Mouse (Mus musculus) limb, embryonic 10.5 days (tissue): ENCODE results near the gene Ffar3. TPM values are rescaled to one million over a fixed set of nuclear protein-coding genes. Genes with fewer than 3 reads are reported as not detected.

Experiments used
- DNase-seq: peaks from one replicate; pipeline ENCODE4 v3.0.0-alpha.2; 2017; ENCODE audit warnings: low spot score
- H3K27ac ChIP-seq: fragments of 300-500 bp; sonication (generic); 2 replicates; pipeline ENCODE4 v1.5.1; 2016; ENCODE audit warnings: mild to moderate bottlenecking
- H3K27me3 ChIP-seq: fragments of 300-500 bp; sonication (generic); 2 replicates; pipeline ENCODE4 v1.6.1; 2016; ENCODE audit warnings: low read depth, mild to moderate bottlenecking; ENCODE audit not compliant: poor library complexity, severe bottlenecking
- H3K36me3 ChIP-seq: fragments of 300-500 bp; sonication (generic); 2 replicates; pipeline ENCODE4 v1.6.1; 2016; ENCODE audit warnings: mild to moderate bottlenecking, moderate library complexity
- H3K4me1 ChIP-seq: fragments of 300-500 bp; sonication (generic); 2 replicates; pipeline ENCODE4 v1.6.1; 2016
- H3K4me3 ChIP-seq: fragments of 300-500 bp; sonication (generic); 2 replicates; pipeline ENCODE4 v1.5.1; 2016; ENCODE audit warnings: mild to moderate bottlenecking, moderate library complexity
- H3K9me3 ChIP-seq: fragments of 300-500 bp; sonication (generic); replicated peaks from 2 replicates; pipeline ENCODE4 v1.6.1; 2016; ENCODE audit warnings: mild to moderate bottlenecking
- WGBS: fragments of 180-500 bp; shearing (Covaris S2); methylation state at CpG from one replicate; pipeline ENCODE4 v1.1.7; 2016; 5-methylcytosine and 5-hydroxymethylcytosine counted together
- polyA plus RNA-seq: library from polyadenylated mRNA; unstranded; fragments of >200 nt; fragmentation: Nextera tagmentation; extraction: Ambion mirVana; gene quantifications from 2 replicates; pipeline ENCODE4 v1.2.1, GENCODE M21; 2016

Gene Ffar3
- polyA plus RNA-seq, 1 experiment from 2014 or later = not detected

DNA sequence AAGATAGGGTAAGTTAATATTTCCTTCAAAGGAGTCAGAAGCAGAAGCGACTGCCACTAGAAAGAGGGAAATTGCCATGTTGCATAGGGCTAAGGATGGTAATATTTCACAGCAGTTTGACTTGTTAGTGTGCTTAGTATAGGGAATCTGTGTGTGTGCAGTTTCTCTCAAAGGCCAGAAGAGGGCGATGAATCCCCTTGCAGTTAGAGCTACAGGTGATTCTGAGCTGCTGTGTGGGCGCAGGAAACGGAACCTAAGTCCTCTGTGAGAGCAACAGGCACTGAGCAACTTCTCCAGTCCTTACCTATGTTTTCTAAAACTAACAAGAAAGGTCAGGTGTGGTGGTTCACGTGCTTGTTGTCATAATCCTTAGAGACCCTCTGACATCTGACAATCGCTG is 45.7 kb downstream of the Ffar3 start:
- Histone ChIP-seq H3K36me3 (no peaks in the 10 kb centered on the region), H3K4me1 (peaks cover 10% of the 10 kb centered on the region), H3K27ac (no peak overlapping the region), H3K4me3 (no peak overlapping the region), H3K27me3 (no peaks in the 10 kb centered on the region), H3K9me3 (no peaks in the 10 kb centered on the region)
- DNase-seq = no peak
- WGBS = 56% methylated on average over 6 of the region's 6 CpGs

DNA sequence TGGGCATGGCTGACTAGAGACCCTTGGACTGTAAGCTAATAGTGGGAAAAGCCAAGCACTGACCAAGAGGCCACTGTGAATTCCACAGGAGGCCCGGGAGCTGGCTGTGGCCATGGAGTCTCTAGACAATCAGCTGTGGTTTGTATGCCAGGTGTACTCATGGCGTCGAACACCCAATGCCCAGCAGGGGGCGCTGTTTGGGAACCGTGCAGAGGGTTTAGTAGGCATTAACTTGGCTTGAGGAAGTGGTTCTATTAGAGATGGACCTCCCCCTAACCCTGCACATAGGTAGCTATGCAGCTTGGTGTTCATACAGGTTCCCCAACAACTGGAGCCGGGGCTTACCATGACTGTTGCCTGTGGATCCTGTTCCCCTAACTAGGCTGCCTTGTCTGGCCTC is 50.1 kb downstream of the Ffar3 start:
- 49% methylated on average over 6 of the region's 6 CpGs for WGBS
- Histone ChIP-seq H3K27ac (no peak overlapping the region), H3K9me3 (no peaks in the 10 kb centered on the region), H3K36me3 (no peaks in the 10 kb centered on the region), H3K4me3 (no peak overlapping the region), H3K27me3 (no peaks in the 10 kb centered on the region), H3K4me1 (no peaks in the 10 kb centered on the region)
- peak; percentile 47 for DNase-seq

Other genes with a start within 250 kb of the Ffar3 start
- 7.9 and 8.2 TPM in 2 replicates for gene Upk1a, start 243.3 kb downstream of the Ffar3 start, polyA plus RNA-seq
- gene Cox6b1, start 230.0 kb downstream of the Ffar3 start, polyA plus RNA-seq = 776 and 820 TPM in 2 replicates
- 1.3 and 2.5 TPM in 2 replicates for gene Etv2, start 220.3 kb downstream of the Ffar3 start, polyA plus RNA-seq
- gene Rbm42, start 205.9 kb downstream of the Ffar3 start, polyA plus RNA-seq = 150 and 151 TPM in 2 replicates
- gene Haus5, start 191.2 kb downstream of the Ffar3 start, polyA plus RNA-seq = 84.1 and 84.8 TPM in 2 replicates
- gene Pmis2, start 184.6 kb downstream of the Ffar3 start, polyA plus RNA-seq = not detected in 2 replicates
- gene 2200002J24Rik, start 157.3 kb downstream of the Ffar3 start, polyA plus RNA-seq = not detected in 2 replicates
- gene Atp4a, start 144.0 kb downstream of the Ffar3 start, polyA plus RNA-seq = 0.08 and 0.38 TPM in 2 replicates
- 153 and 159 TPM in 2 replicates for gene Tmem147, start 126.6 kb downstream of the Ffar3 start, polyA plus RNA-seq
- gene Gapdhs, start 112.5 kb downstream of the Ffar3 start, polyA plus RNA-seq = 0.43 TPM in 1 of 2 replicates, not detected in the other
- gene Sbsn, start 104.7 kb downstream of the Ffar3 start, polyA plus RNA-seq = 1.1 and 1.4 TPM in 2 replicates
- gene Dmkn, start 92.4 kb downstream of the Ffar3 start, polyA plus RNA-seq = not detected in 2 replicates
- gene Krtdap, start 68.3 kb downstream of the Ffar3 start, polyA plus RNA-seq = not detected in 2 replicates
- not detected in 2 replicates for gene Ffar2, start 32.4 kb downstream of the Ffar3 start, polyA plus RNA-seq
- not detected in 2 replicates for gene Ffar1, start 5.4 kb upstream of the Ffar3 start, polyA plus RNA-seq
- 0.59 TPM in 1 of 2 replicates, not detected in the other for gene Cd22, start 24.2 kb upstream of the Ffar3 start, polyA plus RNA-seq
- gene Mag, start 58.7 kb upstream of the Ffar3 start, polyA plus RNA-seq = 0.21 TPM in 1 of 2 replicates, not detected in the other
- not detected in 2 replicates for gene Hamp2, start 68.5 kb upstream of the Ffar3 start, polyA plus RNA-seq
- not detected in 2 replicates for gene Hamp, start 87.9 kb upstream of the Ffar3 start, polyA plus RNA-seq
- gene Usf2, start 100.6 kb upstream of the Ffar3 start, polyA plus RNA-seq = 28.7 and 33.5 TPM in 2 replicates
- gene Lsr, start 117.3 kb upstream of the Ffar3 start, polyA plus RNA-seq = 28.9 and 31.3 TPM in 2 replicates
- gene Fam187b, start 117.6 kb upstream of the Ffar3 start, polyA plus RNA-seq = 1.0 and 1.3 TPM in 2 replicates
- gene Fxyd5, start 186.3 kb upstream of the Ffar3 start, polyA plus RNA-seq = 8.0 and 8.1 TPM in 2 replicates
- 0.30 and 1.3 TPM in 2 replicates for gene Fxyd7, start 195.3 kb upstream of the Ffar3 start, polyA plus RNA-seq
- gene Fxyd1, start 201.0 kb upstream of the Ffar3 start, polyA plus RNA-seq = 6.2 and 7.7 TPM in 2 replicates
- gene Lgi4, start 203.2 kb upstream of the Ffar3 start, polyA plus RNA-seq = 0.13 and 0.16 TPM in 2 replicates
- 7.6 and 10.0 TPM in 2 replicates for gene Fxyd3, start 220.5 kb upstream of the Ffar3 start, polyA plus RNA-seq